Mouse (Mus musculus) olfactory bulb, adult 2 months (tissue): ENCODE data around the gene Tut1. TPM values are rescaled to one million over a fixed set of nuclear protein-coding genes. Genes with fewer than 3 reads are reported as not detected.

Experiments used
- H3K27ac ChIP-seq: fragments of 200-500 bp; 2 replicates; pipeline ENCODE4 v1.5.1; 2012; ENCODE audit warnings: low read depth, low read length; ENCODE audit not compliant: insufficient read depth
- H3K4me1 ChIP-seq: fragments of 200-500 bp; 2 replicates; pipeline ENCODE4 v1.6.1; 2012; ENCODE audit warnings: low read length; ENCODE audit not compliant: control insufficient read depth, insufficient read depth
- H3K4me3 ChIP-seq: fragments of 200-500 bp; 2 replicates; pipeline ENCODE4 v1.5.1; 2012; ENCODE audit warnings: mild to moderate bottlenecking, low read depth, low read length, moderate library complexity; ENCODE audit not compliant: insufficient read depth
- CTCF ChIP-seq: fragments of 200-500 bp; IDR thresholded peaks from 2 replicates; pipeline ENCODE4 v1.5.1; 2012; ENCODE audit warnings: low read depth, mild to moderate bottlenecking, low read length, moderate library complexity; ENCODE audit not compliant: insufficient read depth
- POLR2A ChIP-seq: fragments of 200-500 bp; IDR thresholded peaks from 2 replicates; pipeline ENCODE4 v1.6.1; 2012; ENCODE audit warnings: mild to moderate bottlenecking, low read depth, low read length, moderate library complexity; ENCODE audit not compliant: insufficient read depth
- WGBS: fragments of 180-500 bp; shearing (Covaris S2); methylation state at CpG from one replicate; pipeline ENCODE4 v1.1.7; 2018; 5-methylcytosine and 5-hydroxymethylcytosine counted together
- polyA plus RNA-seq: library from polyadenylated mRNA; stranded (reverse); fragments of >200 nt; gene quantifications from 2 replicates; pipeline ENCODE4 v1.2.4, GENCODE M21; 2012; ENCODE audit warnings: low replicate concordance; ENCODE audit not compliant: missing spikeins, insufficient read depth, insufficient read length

Gene Tut1
- polyA plus RNA-seq, 1 experiment, result not detected

DNA sequence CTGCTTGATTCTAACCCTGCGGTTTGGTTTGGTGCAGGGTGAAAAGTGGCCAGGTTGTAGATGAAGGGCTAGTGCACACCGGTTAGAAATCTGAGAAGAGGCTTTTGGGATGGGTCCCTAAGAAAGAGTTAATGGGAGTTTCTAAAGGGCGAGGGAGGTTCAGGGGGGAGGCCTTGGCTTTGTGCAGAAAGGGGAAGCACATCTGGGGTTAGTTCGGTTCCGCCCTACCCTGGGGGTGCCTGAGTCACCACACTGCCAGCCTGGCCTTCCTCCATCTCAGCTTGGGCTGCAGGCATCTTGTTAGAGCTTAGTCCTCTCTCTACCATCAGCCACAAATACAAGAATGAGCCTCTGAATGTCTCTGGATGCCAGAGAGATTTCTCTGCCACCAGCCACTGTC lies 27.1 kb downstream of the Tut1 start:
- 42% methylated on average over 5 of the region's 5 CpGs for WGBS
- TF ChIP-seq POLR2A, result no peak
- TF ChIP-seq CTCF, result no peak
- Histone ChIP-seq H3K27ac (0 out of 2 replicates have a peak overlapping the region, but pooled peaks have one; percentile 22), H3K4me1 (peaks cover 25% of the 10 kb centered on the region), H3K4me3 (no peak overlapping the region)

- H3K4me3 ChIP-seq, result no peak overlapping the region
- H3K4me1 ChIP-seq, result peaks cover 25% of the 10 kb centered on the region
- 66% methylated on average over 2 of the region's 2 CpGs for WGBS
- TF ChIP-seq CTCF (no peak), POLR2A (no peak)
- no peak overlapping the region for H3K27ac ChIP-seq
These were observed 28.0 kb downstream of the Tut1 start for GRCm38 (mm10) chr19:8981450-8982168.

- Histone ChIP-seq H3K27ac (no peak overlapping the region), H3K4me3 (no peak overlapping the region), H3K4me1 (peaks cover 25% of the 10 kb centered on the region)
- no peak for TF ChIP-seq POLR2A
- no peak for TF ChIP-seq CTCF
- 52% methylated on average over 5 of the region's 5 CpGs for WGBS
These were observed 28.9 kb downstream of the Tut1 start for GRCm38 (mm10) chr19:8982303-8983149.

DNA sequence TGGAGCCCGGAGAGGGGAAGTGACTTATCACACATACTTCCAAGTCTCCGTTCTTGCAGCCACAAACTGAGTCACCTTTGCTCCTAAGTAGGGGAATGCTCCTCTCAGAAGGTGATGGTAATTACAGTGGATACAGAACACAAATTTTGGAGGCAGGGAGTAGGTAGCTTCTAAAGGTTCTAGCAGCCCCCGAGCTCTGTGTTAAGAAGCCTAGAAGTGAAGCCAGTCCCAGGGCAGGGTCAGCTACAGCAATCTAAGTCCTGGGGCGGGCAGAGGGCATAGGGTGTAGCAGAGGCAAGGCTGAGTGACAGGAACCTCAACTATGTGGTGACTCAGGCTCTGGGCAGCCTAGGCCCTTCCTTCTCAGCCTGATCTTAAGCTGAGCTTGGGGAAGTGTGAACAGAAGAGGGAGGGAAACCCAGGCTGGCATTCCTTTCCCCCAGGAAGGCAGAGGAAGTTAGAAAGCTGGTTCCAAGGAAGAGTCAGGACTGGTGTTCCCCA lies 29.6 kb downstream of the Tut1 start:
- Histone ChIP-seq H3K27ac (no peak overlapping the region), H3K4me1 (peaks cover 29% of the 10 kb centered on the region), H3K4me3 (no peak overlapping the region)
- no peak for TF ChIP-seq CTCF
- no peak for TF ChIP-seq POLR2A
- 58% methylated on average over 4 of the region's 4 CpGs for WGBS

DNA sequence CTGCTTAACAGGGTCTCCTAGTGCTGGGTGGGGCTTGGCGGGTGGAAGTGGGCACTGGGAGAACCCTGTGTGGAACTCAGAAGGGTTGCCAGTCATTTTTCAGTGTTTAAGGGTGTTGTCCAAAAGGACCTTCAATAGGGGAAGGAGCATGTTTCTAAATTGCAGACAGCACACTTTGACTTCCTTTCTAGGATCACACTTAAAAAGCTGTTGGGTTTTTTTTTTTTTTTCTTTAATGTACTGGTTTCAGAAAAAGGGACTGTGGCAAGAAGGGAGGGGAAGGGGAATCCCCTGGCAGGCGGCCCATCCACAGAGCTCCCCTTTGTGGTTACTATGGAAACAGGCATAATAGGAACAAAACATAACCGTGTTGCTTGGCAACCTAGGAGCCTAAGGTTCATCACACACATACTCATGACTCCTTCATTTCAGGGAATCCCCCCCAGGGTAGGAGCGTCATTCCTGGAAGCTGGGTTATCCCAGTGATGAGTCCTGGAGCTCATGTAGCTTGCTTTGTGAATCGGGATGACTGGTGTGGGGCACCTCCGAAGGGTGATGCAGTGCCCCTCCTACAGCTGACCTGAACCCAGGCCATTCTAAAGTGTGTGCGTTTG lies 30.7 kb downstream of the Tut1 start:
- Histone ChIP-seq H3K27ac (no peak overlapping the region), H3K4me1 (peaks cover 40% of the 10 kb centered on the region), H3K4me3 (no peak overlapping the region)
- TF ChIP-seq CTCF (no peak), POLR2A (no peak)
- 4% methylated on average over 7 of the region's 7 CpGs for WGBS

DNA sequence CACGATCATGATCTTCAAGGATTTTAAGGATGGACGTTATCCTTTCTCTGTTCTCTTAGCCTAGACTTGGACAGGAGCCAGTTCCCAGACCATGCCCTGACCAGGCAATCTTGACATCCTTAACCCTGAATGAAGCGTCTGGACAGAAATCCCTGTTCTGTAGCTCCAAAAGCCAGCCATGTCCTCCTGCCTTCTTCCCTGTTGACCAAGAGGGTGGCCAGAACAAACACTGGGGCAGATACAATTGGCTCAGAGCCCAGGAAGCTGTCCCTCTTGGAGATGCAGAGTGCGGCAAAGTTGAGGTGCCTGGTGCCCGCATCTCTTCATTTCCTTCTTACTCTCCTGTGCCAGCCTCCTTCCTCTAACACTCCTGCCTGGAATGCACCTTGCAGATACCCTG lies 32.2 kb downstream of the Tut1 start:
- peaks cover 48% of the 10 kb centered on the region for H3K4me1 ChIP-seq
- no peak overlapping the region for H3K27ac ChIP-seq
- WGBS, result 77% methylated on average over 5 of the region's 5 CpGs
- H3K4me3 ChIP-seq, result no peak overlapping the region
- no peak for TF ChIP-seq POLR2A
- TF ChIP-seq CTCF, result no peak

GRCm38 (mm10) chr19:8987816-8988215 lies 34.2 kb downstream of the Tut1 start:
- TF ChIP-seq CTCF (no peak), POLR2A (no peak)
- no peak overlapping the region for H3K27ac ChIP-seq
- peaks cover 43% of the 10 kb centered on the region for H3K4me1 ChIP-seq
- no peak overlapping the region for H3K4me3 ChIP-seq
- WGBS, result 65% methylated on average over 2 of the region's 2 CpGs

GRCm38 (mm10) chr19:8988346-8989065 lies 34.9 kb downstream of the Tut1 start:
- Histone ChIP-seq H3K27ac (no peak overlapping the region), H3K4me1 (peaks cover 42% of the 10 kb centered on the region), H3K4me3 (no peak overlapping the region)
- TF ChIP-seq CTCF (no peak), POLR2A (no peak)
- 51% methylated on average over 15 of the region's 15 CpGs for WGBS
